Mouse (Mus musculus) embryonic fibroblast, embryonic 13.5 days (primary cell): ENCODE data around the gene Dgki.

Experiments
- CTCF ChIP-seq: IDR thresholded peaks from 2 replicates; pipeline ENCODE4 v1.5.1; 2011; ENCODE audit warnings: mild to moderate bottlenecking, control low read depth, low read length, moderate library complexity, borderline replicate concordance; ENCODE audit not compliant: insufficient read depth
- POLR2A ChIP-seq: IDR thresholded peaks from 2 replicates; pipeline ENCODE4 v1.6.1; 2011; ENCODE audit warnings: low read depth, mild to moderate bottlenecking, control low read depth, low read length, moderate library complexity

GRCm38 (mm10) chr6:36998942-36999341 is 301.0 kb downstream of the Dgki start:
- TF ChIP-seq POLR2A (no peak), CTCF (no peak)
